Mouse (Mus musculus): ENCODE data around the gene Mylip.

The Mylip gene

GRCm38 (mm10) chr13:45389448-45390311, at the start of gene Mylip:
TSS of gene Mylip (plus strand) at chr13:45389742.
- H3K27me3 ChIP-seq (ENCODE audit: insufficient read depth, low read length), result peaks cover 14% of the 10 kb centered on the region
- TF ChIP-seq POU5F1 (IDR thresholded peaks at IDR 0.05; ENCODE audit: borderline replicate concordance, low read length) (no peak), NANOG (IDR thresholded peaks at IDR 0.05; ENCODE audit: borderline replicate concordance, low read length) (no peak), CTCF (conservative IDR thresholded peaks at IDR 0.05; ENCODE audit: low read length) (no peak)
- H3K36me3 ChIP-seq (ENCODE audit: insufficient read depth, low read length), result peaks cover 12% of the 10 kb centered on the region; the same call in 1 of the 2 replicates
- peak within 1 kb of the TSS; percentile 86 for H3K4me3 ChIP-seq (replicated peaks; ENCODE audit: low read length)
- H3K9me3 ChIP-seq (ENCODE audit: low read length), result no peaks in the 10 kb centered on the region
- H3K4me1 ChIP-seq (replicated peaks; ENCODE audit: low read depth, low read length), result peaks cover 44% of the 10 kb centered on the region

GRCm38 (mm10) chr13:45341991-45342390, 47.6 kb upstream of the Mylip start:
- H3K36me3 ChIP-seq (ENCODE audit: insufficient read depth, low read length), result no peaks in the 10 kb centered on the region
- H3K4me1 ChIP-seq (replicated peaks; ENCODE audit: low read depth, low read length), result peaks cover 20% of the 10 kb centered on the region
- TF ChIP-seq NANOG (IDR thresholded peaks at IDR 0.05; ENCODE audit: borderline replicate concordance, low read length) (no peak), CTCF (conservative IDR thresholded peaks at IDR 0.05; ENCODE audit: low read length) (no peak), POU5F1 (IDR thresholded peaks at IDR 0.05; ENCODE audit: borderline replicate concordance, low read length) (no peak)

GRCm38 (mm10) chr13:45343541-45343940, 46.0 kb upstream of the Mylip start:
- TF ChIP-seq NANOG (IDR thresholded peaks at IDR 0.05; ENCODE audit: borderline replicate concordance, low read length) (no peak), POU5F1 (IDR thresholded peaks at IDR 0.05; ENCODE audit: borderline replicate concordance, low read length) (no peak), CTCF (conservative IDR thresholded peaks at IDR 0.05; ENCODE audit: low read length) (no peak)
- peaks cover 20% of the 10 kb centered on the region for H3K4me1 ChIP-seq (replicated peaks; ENCODE audit: low read depth, low read length)
- no peak overlapping the region for H3K4me3 ChIP-seq (replicated peaks; ENCODE audit: low read length)
- H3K36me3 ChIP-seq (ENCODE audit: insufficient read depth, low read length), result no peaks in the 10 kb centered on the region
- peaks cover 13% of the 10 kb centered on the region for H3K9me3 ChIP-seq (ENCODE audit: low read length)
- no peaks in the 10 kb centered on the region for H3K27me3 ChIP-seq (ENCODE audit: insufficient read depth, low read length)

More at GRCm38 (mm10) chr13:45341991-45342390, 47.6 kb upstream of the Mylip start:
- Histone ChIP-seq H3K9me3 (ENCODE audit: low read length) (peaks cover 13% of the 10 kb centered on the region), H3K27me3 (ENCODE audit: insufficient read depth, low read length) (no peaks in the 10 kb centered on the region), H3K4me3 (replicated peaks; ENCODE audit: low read length) (no peak overlapping the region)

GRCm38 (mm10) chr13:45343966-45344365, 45.6 kb upstream of the Mylip start:
- Histone ChIP-seq H3K9me3 (ENCODE audit: low read length) (peaks cover 13% of the 10 kb centered on the region), H3K27me3 (ENCODE audit: insufficient read depth, low read length) (no peaks in the 10 kb centered on the region), H3K4me1 (replicated peaks; ENCODE audit: low read depth, low read length) (peaks cover 20% of the 10 kb centered on the region), H3K4me3 (replicated peaks; ENCODE audit: low read length) (no peak overlapping the region), H3K36me3 (ENCODE audit: insufficient read depth, low read length) (no peaks in the 10 kb centered on the region)
- no peak for TF ChIP-seq CTCF (conservative IDR thresholded peaks at IDR 0.05; ENCODE audit: low read length)
- no peak for TF ChIP-seq NANOG (IDR thresholded peaks at IDR 0.05; ENCODE audit: borderline replicate concordance, low read length)
- no peak for TF ChIP-seq POU5F1 (IDR thresholded peaks at IDR 0.05; ENCODE audit: borderline replicate concordance, low read length)

GRCm38 (mm10) chr13:45345471-45346159, 43.9 kb upstream of the Mylip start:
- Histone ChIP-seq H3K27me3 (ENCODE audit: insufficient read depth, low read length) (no peaks in the 10 kb centered on the region), H3K36me3 (ENCODE audit: insufficient read depth, low read length) (no peaks in the 10 kb centered on the region), H3K4me1 (replicated peaks; ENCODE audit: low read depth, low read length) (peaks cover 26% of the 10 kb centered on the region), H3K4me3 (replicated peaks; ENCODE audit: low read length) (0 out of 2 replicates have a peak overlapping the region, but pooled peaks have one; percentile 14), H3K9me3 (ENCODE audit: low read length) (peaks cover 13% of the 10 kb centered on the region)
- TF ChIP-seq POU5F1 (IDR thresholded peaks at IDR 0.05; ENCODE audit: borderline replicate concordance, low read length), result no peak
- no peak for TF ChIP-seq NANOG (IDR thresholded peaks at IDR 0.05; ENCODE audit: borderline replicate concordance, low read length)
- no peak for TF ChIP-seq CTCF (conservative IDR thresholded peaks at IDR 0.05; ENCODE audit: low read length)

- H3K9me3 ChIP-seq (ENCODE audit: low read length), result no peaks in the 10 kb centered on the region
- H3K4me3 ChIP-seq (replicated peaks; ENCODE audit: low read length), result no peak overlapping the region
- TF ChIP-seq CTCF (conservative IDR thresholded peaks at IDR 0.05; ENCODE audit: low read length), result no peak
- TF ChIP-seq POU5F1 (IDR thresholded peaks at IDR 0.05; ENCODE audit: borderline replicate concordance, low read length), result no peak
- no peak for TF ChIP-seq NANOG (IDR thresholded peaks at IDR 0.05; ENCODE audit: borderline replicate concordance, low read length)
- H3K27me3 ChIP-seq (ENCODE audit: insufficient read depth, low read length), result no peaks in the 10 kb centered on the region
- H3K4me1 ChIP-seq (replicated peaks; ENCODE audit: low read depth, low read length), result peaks cover 10% of the 10 kb centered on the region
- H3K36me3 ChIP-seq (ENCODE audit: insufficient read depth, low read length), result no peaks in the 10 kb centered on the region
Observed at GRCm38 (mm10) chr13:45351483-45351882, 38.1 kb upstream of the Mylip start.

- TF ChIP-seq POU5F1 (IDR thresholded peaks at IDR 0.05; ENCODE audit: borderline replicate concordance, low read length), result no peak
- no peak for TF ChIP-seq NANOG (IDR thresholded peaks at IDR 0.05; ENCODE audit: borderline replicate concordance, low read length)
- no peak for TF ChIP-seq CTCF (conservative IDR thresholded peaks at IDR 0.05; ENCODE audit: low read length)
- no peaks in the 10 kb centered on the region for H3K27me3 ChIP-seq (ENCODE audit: insufficient read depth, low read length)
Observed at GRCm38 (mm10) chr13:45354824-45355223, 34.7 kb upstream of the Mylip start.

GRCm38 (mm10) chr13:45358208-45358607, 31.3 kb upstream of the Mylip start:
- no peak overlapping the region for H3K4me3 ChIP-seq (replicated peaks; ENCODE audit: low read length)
- H3K36me3 ChIP-seq (ENCODE audit: insufficient read depth, low read length), result no peaks in the 10 kb centered on the region
- 0 out of 2 replicates have a peak, but pooled peaks cover 4% of the 10 kb centered on the region for H3K4me1 ChIP-seq (replicated peaks; ENCODE audit: low read depth, low read length)
- H3K27me3 ChIP-seq (ENCODE audit: insufficient read depth, low read length), result no peaks in the 10 kb centered on the region
- H3K9me3 ChIP-seq (ENCODE audit: low read length), result no peaks in the 10 kb centered on the region
- TF ChIP-seq POU5F1 (IDR thresholded peaks at IDR 0.05; ENCODE audit: borderline replicate concordance, low read length) (no peak), NANOG (IDR thresholded peaks at IDR 0.05; ENCODE audit: borderline replicate concordance, low read length) (no peak), CTCF (conservative IDR thresholded peaks at IDR 0.05; ENCODE audit: low read length) (no peak)

More at GRCm38 (mm10) chr13:45354824-45355223, 34.7 kb upstream of the Mylip start:
- H3K9me3 ChIP-seq (ENCODE audit: low read length), result no peaks in the 10 kb centered on the region
- H3K36me3 ChIP-seq (ENCODE audit: insufficient read depth, low read length), result no peaks in the 10 kb centered on the region
- no peaks in the 10 kb centered on the region for H3K4me1 ChIP-seq (replicated peaks; ENCODE audit: low read depth, low read length)
- H3K4me3 ChIP-seq (replicated peaks; ENCODE audit: low read length), result no peak overlapping the region

All from E14TG2a.4 (cell line).